Mouse (Mus musculus) limb, embryonic 14.5 days (tissue): ENCODE results near the gene Kcna3. TPM values are rescaled to one million over a fixed set of nuclear protein-coding genes. Genes with fewer than 3 reads are reported as not detected.

Source experiments
- ATAC-seq: fragments of 200-750 bp; cut with Nextera tagmentation; 2 replicates; pipeline ENCODE4 v1.8.0; 2017; ENCODE audit warnings: low read depth, moderate number of reproducible peaks, moderate TSS enrichment; ENCODE audit not compliant: low FRiP score
- DNase-seq: peaks from one replicate; pipeline ENCODE4 v3.0.0-alpha.2; 2015; ENCODE audit warnings: low spot score
- H3K27ac ChIP-seq: fragments of 300-500 bp; sonication (generic); replicated peaks from 2 replicates; pipeline ENCODE4 v1.5.1; 2014; ENCODE audit warnings: low read depth, mild to moderate bottlenecking, low read length, moderate library complexity, mixed read lengths
- H3K27me3 ChIP-seq: fragments of 300-500 bp; sonication (generic); 2 replicates; pipeline ENCODE4 v1.6.1; 2014; ENCODE audit warnings: low read length, mixed read lengths; ENCODE audit not compliant: control insufficient read depth, insufficient read depth
- H3K36me3 ChIP-seq: fragments of 300-500 bp; sonication (generic); 2 replicates; pipeline ENCODE4 v1.6.1; 2014; ENCODE audit warnings: mild to moderate bottlenecking, low read length, moderate library complexity, mixed read lengths; ENCODE audit not compliant: control insufficient read depth, insufficient read depth
- H3K4me1 ChIP-seq: fragments of 300-500 bp; sonication (generic); 2 replicates; pipeline ENCODE4 v1.6.1; 2014; ENCODE audit warnings: antibody characterized with exemption, low read length, mixed read lengths; ENCODE audit not compliant: control insufficient read depth, insufficient read depth
- H3K4me2 ChIP-seq: fragments of 300-500 bp; sonication (generic); replicated peaks from 2 replicates; pipeline ENCODE4 v1.6.1; 2014; ENCODE audit warnings: low read depth, mild to moderate bottlenecking, low read length, moderate library complexity; ENCODE audit not compliant: severe bottlenecking
- H3K4me3 ChIP-seq: fragments of 300-500 bp; sonication (generic); replicated peaks from 2 replicates; pipeline ENCODE4 v1.5.1; 2014; ENCODE audit warnings: low read length
- H3K9ac ChIP-seq: fragments of 300-500 bp; sonication (generic); 2 replicates; pipeline ENCODE4 v1.6.1; 2014; ENCODE audit warnings: mild to moderate bottlenecking, low read depth, low read length, moderate library complexity; ENCODE audit not compliant: severe bottlenecking
- H3K9me3 ChIP-seq: fragments of 300-500 bp; sonication (generic); 2 replicates; pipeline ENCODE4 v1.6.1; 2016; ENCODE audit warnings: low read length; ENCODE audit not compliant: control insufficient read depth
- POLR2A ChIP-seq: fragments of 200-500 bp; IDR thresholded peaks from 2 replicates; pipeline ENCODE4 v1.8.0; 2012; ENCODE audit warnings: inconsistent platforms, mild to moderate bottlenecking, moderate library complexity, borderline replicate concordance; ENCODE audit not compliant: insufficient read depth, insufficient read length; ENCODE audit errors: extremely low read depth
- WGBS: fragments of 180-500 bp; shearing (Covaris S2); extraction: QIAGEN DNeasy Blood & Tissue Kit; methylation state at CpG from one replicate; pipeline ENCODE4 v1.1.7; 2014; 5-methylcytosine and 5-hydroxymethylcytosine counted together
- polyA plus RNA-seq, 2 experiments: library from polyadenylated mRNA; depleted of rRNA in 1 of 2; stranded (reverse) in 1 of 2; unstranded in 1 of 2; fragments of >200 nt; fragmentation: Nextera tagmentation in 1 of 2; extraction: Ambion mirVana in 1 of 2; gene quantifications; 2 replicates each; pipeline versions ENCODE4 v1.2.1 to v1.2.3; 2012 to 2014

Gene Kcna3
- polyA plus RNA-seq, 2 experiments = 0.69 to 1.1 TPM

DNA sequence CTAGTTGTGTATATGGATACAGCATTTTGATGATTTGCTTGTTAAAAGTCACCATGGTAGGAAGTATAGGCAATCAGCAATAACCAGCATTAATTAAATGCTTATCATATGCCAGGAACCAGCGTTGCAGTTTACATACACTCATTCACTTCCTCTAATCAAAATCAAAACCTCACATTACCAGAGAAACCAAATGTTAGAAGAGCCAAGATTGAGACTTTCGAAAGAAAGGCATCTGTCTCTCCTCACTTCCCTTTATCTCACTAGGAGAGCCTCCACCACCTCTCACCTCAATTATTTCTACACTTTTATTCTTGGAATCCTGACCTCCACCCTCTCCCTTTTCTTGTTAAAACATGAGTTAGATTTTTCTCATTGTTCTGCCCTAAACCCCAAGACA, 35.8 kb upstream of the Kcna3 start:
- WGBS = 76% methylated on average over 2 of the region's 2 CpGs
- no peak for DNase-seq
- no peak for ATAC-seq
- H3K9me3 ChIP-seq = no peaks in the 10 kb centered on the region
- H3K36me3 ChIP-seq = no peaks in the 10 kb centered on the region
- H3K9ac ChIP-seq = no peak overlapping the region
- H3K27me3 ChIP-seq = no peaks in the 10 kb centered on the region
- no peaks in the 10 kb centered on the region for H3K4me1 ChIP-seq
- no peak overlapping the region for H3K4me3 ChIP-seq
- H3K27ac ChIP-seq = no peak overlapping the region
- no peak for TF ChIP-seq POLR2A
- no peak overlapping the region for H3K4me2 ChIP-seq

DNA sequence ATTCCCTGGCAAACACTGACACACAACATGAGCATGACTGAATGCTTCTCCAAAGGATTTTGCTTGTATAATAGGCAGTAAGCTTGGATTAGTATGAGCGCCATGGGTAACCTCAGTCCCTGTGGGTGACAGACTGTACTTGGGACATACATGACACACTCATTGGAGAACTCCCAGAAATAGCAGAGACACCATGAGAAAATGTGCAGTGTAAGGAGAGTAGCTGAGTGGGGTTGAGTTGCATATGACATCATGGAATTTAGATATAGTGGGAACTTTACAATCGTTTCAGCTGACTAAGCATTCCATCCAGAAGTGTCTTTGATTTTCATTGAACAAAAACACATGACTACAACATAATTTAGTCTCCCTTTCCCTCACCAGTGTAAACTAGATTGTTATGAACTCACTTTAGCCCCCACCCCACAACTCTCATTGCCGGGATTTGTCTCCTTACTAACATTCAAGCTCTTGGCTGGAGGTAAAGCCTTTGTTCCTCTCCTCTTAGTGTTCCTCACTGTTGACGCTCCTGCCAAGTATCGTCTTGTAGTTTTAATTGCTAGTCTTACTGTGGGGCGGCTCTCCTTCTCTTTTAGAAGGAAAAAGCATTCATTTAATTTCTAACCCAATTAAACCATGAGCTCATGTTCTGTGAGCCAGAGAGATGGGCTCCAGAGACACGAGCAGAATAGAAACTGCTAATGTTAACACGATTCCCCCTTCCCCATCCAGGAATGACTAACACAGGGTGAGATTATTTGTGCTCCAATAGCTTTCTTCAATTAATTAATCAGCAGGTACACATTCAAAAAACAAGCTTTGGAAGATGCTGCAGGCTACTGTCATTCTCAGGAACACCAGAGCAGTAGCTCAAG, 33.5 kb upstream of the Kcna3 start:
- WGBS = 79% methylated on average over 8 of the region's 8 CpGs
- no peak for DNase-seq
- Histone ChIP-seq H3K9ac (no peak overlapping the region), H3K27me3 (no peaks in the 10 kb centered on the region), H3K27ac (no peak overlapping the region), H3K36me3 (no peaks in the 10 kb centered on the region), H3K4me2 (no peak overlapping the region), H3K4me3 (no peak overlapping the region), H3K4me1 (no peaks in the 10 kb centered on the region), H3K9me3 (no peaks in the 10 kb centered on the region)
- no peak for TF ChIP-seq POLR2A
- no peak for ATAC-seq

DNA sequence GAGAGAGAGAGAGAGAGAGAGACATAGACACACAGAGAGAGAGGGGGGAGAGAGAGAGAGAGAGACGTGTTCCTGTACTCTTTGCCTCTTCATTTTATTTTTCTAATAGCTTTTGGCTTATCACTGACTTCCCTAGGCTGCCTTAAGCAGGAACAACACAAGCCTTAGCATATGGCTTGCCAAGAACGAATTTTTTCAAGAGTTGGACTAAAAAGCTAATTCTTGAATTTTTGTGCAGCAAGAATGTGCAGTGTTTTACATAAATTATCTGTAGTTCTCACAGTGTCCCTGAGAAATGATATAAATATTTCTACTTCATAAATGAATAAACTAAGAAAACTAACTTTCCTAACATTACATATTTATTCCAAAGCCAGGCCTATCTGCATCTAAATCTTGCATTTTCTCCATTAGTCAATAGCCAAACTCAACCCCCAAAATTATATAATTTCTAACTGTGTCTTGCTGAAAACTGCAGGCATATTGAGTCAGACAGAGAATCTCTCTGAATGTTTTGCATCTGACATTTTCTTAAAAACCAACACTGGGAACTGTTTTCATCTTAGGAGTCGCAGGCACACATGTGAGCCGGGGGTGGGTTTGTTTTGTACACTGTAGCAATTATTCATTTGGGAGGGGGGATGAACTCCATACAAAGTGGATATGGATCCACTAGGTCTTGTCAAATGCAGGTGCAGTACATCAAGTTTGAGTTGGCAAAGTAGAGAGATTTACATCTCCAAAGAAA, 26.5 kb upstream of the Kcna3 start:
- TF ChIP-seq POLR2A = no peak
- 80% methylated on average over 4 of the region's 4 CpGs for WGBS
- no peaks in the 10 kb centered on the region for H3K27me3 ChIP-seq
- no peak overlapping the region for H3K27ac ChIP-seq
- no peaks in the 10 kb centered on the region for H3K9me3 ChIP-seq
- no peak for DNase-seq
- no peak for ATAC-seq
- H3K9ac ChIP-seq = no peak overlapping the region
- no peaks in the 10 kb centered on the region for H3K4me1 ChIP-seq
- no peak overlapping the region for H3K4me3 ChIP-seq
- no peaks in the 10 kb centered on the region for H3K36me3 ChIP-seq
- no peak overlapping the region for H3K4me2 ChIP-seq

DNA sequence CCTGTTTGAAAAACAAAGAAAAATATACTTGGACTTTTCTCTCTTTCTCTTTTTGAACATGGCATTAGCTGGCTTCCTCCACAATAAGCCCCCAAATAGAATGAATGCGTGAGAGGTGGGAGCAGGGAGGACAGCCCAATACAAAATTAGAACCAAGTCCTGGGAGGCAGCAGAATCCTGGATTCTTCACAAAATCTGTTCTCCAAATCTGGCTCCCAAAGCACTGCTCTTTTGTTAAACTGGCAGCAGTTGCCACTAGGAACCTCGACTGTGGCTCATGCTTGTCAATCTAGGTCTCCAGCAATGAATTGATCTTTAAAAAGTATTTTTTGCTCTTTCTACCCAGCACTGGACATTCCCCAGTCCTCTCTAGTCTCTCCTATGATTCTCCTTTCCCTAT, 17.7 kb upstream of the Kcna3 start:
- no peak overlapping the region for H3K27ac ChIP-seq
- no peak for TF ChIP-seq POLR2A
- H3K4me3 ChIP-seq = no peak overlapping the region
- no peaks in the 10 kb centered on the region for H3K36me3 ChIP-seq
- no peak for DNase-seq
- WGBS = 69% methylated on average over 2 of the region's 2 CpGs
- no peaks in the 10 kb centered on the region for H3K4me1 ChIP-seq
- H3K4me2 ChIP-seq = no peak overlapping the region
- no peak overlapping the region for H3K9ac ChIP-seq
- no peak for ATAC-seq
- no peaks in the 10 kb centered on the region for H3K27me3 ChIP-seq
- H3K9me3 ChIP-seq = no peaks in the 10 kb centered on the region

DNA sequence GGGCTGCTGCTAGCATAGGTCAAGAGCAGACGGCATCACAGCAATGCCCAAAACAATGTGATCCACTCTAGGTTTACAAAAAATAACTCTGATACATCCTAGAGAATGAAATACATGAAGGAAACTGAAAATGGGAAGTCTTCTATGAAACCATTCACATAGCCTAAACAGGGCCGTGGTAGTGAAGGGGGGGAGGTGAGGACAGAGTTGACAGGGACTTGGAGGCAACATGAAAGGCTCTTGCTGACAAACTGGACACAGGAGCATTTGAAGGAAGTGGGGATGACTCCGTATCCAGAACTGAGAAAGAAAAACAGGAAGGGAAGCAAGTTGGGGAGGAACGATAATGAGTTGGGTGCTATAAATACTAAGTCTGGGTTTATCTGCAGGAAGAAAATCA, 4.4 kb upstream of the Kcna3 start:
- DNase-seq = no peak
- WGBS = 79% methylated on average over 4 of the region's 4 CpGs
- TF ChIP-seq POLR2A = no peak
- no peaks in the 10 kb centered on the region for H3K9me3 ChIP-seq
- H3K4me2 ChIP-seq = no peak overlapping the region
- H3K27me3 ChIP-seq = no peaks in the 10 kb centered on the region
- H3K4me3 ChIP-seq = no peak overlapping the region
- no peaks in the 10 kb centered on the region for H3K36me3 ChIP-seq
- no peak for ATAC-seq
- H3K27ac ChIP-seq = no peak overlapping the region
- no peak overlapping the region for H3K9ac ChIP-seq
- H3K4me1 ChIP-seq = no peaks in the 10 kb centered on the region
